Mouse (Mus musculus) left cerebral cortex, postnatal 36 days (tissue): Measurements from ENCODE around the gene Olfr427. TPM values are rescaled to one million over a fixed set of nuclear protein-coding genes. Genes with fewer than 3 reads are reported as not detected.
"Not testable (repeated sequence)": the region's sequence is repeated elsewhere in the genome, so short reads cannot be mapped to it uniquely, and the experiment has no call there.

Experiments used
- DNase-seq, 2 experiments: peaks; one replicate each; pipeline ENCODE4 v3.0.0; 2021 to 2022; ENCODE audit warnings: low spot score in 2 of 2, mixed read lengths in 1 of 2
- intact Hi-C: fragments of 180-260 bp; cut with DNase I; formaldehyde crosslinking; loops from one replicate; pipeline ENCODE4 v1.15.1; 2025
- total RNA-seq, 2 experiments: library from RNA; stranded (reverse); gene quantifications; 2 replicates each; pipeline ENCODE4 v1.2.3; 2021

The Olfr427 gene
- not detected for total RNA-seq

DNA sequence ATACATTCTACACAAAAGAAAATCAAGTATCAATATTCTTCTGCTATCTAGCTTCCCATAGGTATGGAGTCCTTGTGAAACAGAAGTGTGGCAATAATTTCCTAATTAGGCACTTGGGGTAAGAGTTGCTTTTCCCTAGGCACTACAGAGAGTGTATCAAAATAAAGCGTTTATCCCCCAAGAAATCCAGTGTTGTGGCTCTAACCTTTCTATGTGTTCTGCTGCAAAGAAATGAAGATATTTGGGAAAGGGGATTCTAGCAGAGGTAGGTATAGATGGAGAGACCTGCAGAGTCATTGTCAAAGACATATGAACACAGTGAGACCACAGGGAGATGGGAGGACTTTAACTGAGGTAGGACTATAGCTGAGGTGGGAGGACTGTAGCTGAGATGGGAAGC, at the start of gene Olfr427:
Gene Olfr427, plus strand, starts transcription at position 301 of the 400 bp plus-strand sequence.
- DNase-seq = no peak
- intact Hi-C loops = no loop called here

DNA sequence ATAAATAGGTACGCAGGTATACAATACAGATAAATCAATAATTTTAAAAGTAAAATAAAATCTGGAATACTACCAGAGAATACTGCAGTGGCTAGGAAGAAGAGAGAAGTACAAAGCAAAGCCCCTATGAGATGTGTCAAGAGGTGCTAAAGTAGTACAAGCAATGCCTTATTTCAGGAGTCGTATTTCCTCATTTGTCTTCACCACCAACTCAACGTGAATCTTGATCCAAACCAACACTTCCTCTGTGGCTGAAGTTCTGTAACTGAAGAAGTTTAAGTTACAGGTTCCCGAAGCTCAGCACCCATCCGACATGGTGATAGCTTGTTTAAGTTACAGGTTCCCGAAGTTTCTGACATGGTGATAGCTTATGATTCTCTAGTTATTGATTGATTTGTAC, 48.5 kb upstream of the Olfr427 start:
- DNase-seq, intact Hi-C loops: not testable (repeated sequence)

GRCm38 (mm10) chr1:174048893-174049292, 47.8 kb upstream of the Olfr427 start, which contains the start of gene Olfr432:
Olfr432 (plus strand) TSS chr1:174049205.
- intact Hi-C loops = no loop called here
- DNase-seq = no peak

DNA sequence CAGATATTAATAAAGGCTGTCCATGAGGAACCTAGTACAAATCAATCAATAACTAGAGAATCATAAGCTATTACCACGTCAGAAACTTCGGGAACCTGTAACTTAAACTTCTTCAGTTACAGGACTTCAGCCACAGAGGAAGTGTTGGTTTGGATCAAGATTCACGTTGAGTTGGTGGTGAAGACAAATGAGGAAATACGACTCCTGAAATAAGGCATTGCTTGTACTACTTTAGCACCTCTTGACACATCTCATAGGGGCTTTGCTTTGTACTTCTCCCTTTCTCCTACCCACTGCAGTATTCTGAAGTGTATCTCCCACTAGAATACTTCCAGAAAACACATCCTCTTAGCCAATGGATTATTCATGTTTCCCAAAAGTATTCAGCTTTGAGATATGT, 47.3 kb upstream of the Olfr427 start:
- DNase-seq, intact Hi-C loops: not testable (repeated sequence)

DNA sequence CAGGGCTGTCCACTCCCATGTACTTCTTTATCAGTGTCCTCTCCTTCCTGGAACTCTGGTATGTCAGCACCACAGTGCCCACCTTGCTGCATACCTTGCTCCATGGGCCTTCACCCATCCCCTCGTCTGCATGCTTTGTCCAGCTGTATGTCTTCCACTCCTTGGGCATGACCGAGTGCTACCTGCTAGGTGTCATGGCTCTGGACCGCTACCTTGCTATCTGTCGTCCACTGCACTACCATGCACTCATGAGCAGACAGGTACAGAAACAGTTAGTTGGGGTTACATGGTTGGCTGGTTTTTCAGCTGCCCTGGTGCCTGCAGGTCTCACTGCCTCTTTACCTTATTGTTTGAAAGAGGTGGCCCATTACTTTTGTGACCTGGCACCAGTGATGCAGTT, 46.2 kb upstream of the Olfr427 start:
- intact Hi-C loops = no loop called here
- DNase-seq = no peak

GRCm38 (mm10) chr1:174051515-174051914, 45.2 kb upstream of the Olfr427 start:
- intact Hi-C loops = no loop called here
- DNase-seq = no peak

- DNase-seq = no peak
- intact Hi-C loops = no loop called here
Observed at GRCm38 (mm10) chr1:174051931-174052536, 44.7 kb upstream of the Olfr427 start.

- intact Hi-C loops = no loop called here
- DNase-seq = no peak
Observed at GRCm38 (mm10) chr1:174052981-174053380, 43.7 kb upstream of the Olfr427 start.

DNA sequence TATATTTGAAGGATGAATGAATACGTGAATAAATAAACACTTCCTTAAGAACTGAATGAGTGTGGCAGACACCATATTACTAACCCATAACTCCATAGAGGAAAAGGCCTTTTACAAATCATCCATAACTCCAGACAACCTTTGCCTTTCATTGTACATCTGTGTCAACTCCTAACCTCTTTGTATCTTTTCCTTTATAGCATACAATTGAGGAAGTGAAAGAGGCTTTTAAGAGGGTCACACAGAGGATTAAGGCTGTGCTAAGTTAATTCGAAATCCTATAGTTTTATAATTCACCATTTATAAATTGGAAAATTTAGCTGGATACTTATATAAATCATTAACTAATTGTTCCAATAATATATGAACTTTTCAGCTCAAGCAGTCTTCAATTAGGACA, 41.4 kb upstream of the Olfr427 start:
- intact Hi-C loops = no loop called here
- DNase-seq = no peak

DNA sequence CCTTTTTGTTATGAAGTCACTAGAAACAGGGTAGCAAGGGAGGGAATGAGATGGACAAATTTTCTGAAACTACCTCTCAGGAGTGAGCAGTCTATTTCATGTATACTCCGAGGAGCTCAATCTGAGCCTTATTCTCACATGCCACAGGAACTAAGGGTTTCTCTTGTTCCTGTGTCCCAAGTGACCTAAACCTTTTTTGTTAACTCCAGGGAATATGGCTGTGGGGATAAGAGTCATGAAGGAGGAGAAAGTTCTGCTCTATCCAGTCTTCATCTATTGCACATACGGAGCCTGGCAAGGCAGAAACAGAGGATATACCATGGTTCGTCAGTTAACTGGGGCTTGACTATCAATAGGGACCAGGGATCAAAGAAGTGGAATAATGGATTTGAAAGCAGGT, 30.4 kb upstream of the Olfr427 start, which contains the start of gene Olfr430:
Gene Olfr430, plus strand, starts transcription at position 301 of the 400 bp plus-strand sequence.
- no peak for DNase-seq
- intact Hi-C loops = no loop called here

GRCm38 (mm10) chr1:174084031-174084430, 12.7 kb upstream of the Olfr427 start, which contains the start of gene Olfr429:
Olfr429 (plus strand) TSS chr1:174084331.
- intact Hi-C loops = no loop called here
- no peak for DNase-seq

- intact Hi-C loops = loop anchor here (2.0 to 10.0 kb wide), 3 partner anchors 249 to 647 kb away; no protein-coding TSS in a partner anchor
- no peak for DNase-seq
Observed at GRCm38 (mm10) chr1:174103735-174104134, 7.0 kb downstream of the Olfr427 start.

DNA sequence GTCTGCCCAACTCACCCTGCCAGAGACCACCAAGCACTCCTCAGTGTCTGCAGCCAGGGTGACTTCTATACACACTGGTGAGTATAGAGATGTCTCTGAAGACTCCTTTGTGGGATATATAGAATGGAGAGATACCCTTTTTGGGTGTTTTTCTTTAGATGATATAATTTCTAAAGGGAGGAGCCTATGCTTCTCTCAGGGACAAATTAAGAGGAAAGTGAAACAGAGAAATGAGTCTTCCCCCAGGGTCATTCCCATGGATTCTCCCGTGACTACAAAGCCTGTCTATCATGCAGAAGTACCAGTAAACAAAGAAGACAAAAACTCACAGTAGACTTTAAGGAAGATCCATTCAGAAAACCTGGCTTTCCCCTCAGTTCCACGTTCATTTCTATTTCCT, 24.4 kb downstream of the Olfr427 start, which contains the start of gene Olfr231:
Gene Olfr231, minus strand, starts transcription at position 101 of the 400 bp plus-strand sequence.
- intact Hi-C loops = no loop called here
- DNase-seq = no peak

DNA sequence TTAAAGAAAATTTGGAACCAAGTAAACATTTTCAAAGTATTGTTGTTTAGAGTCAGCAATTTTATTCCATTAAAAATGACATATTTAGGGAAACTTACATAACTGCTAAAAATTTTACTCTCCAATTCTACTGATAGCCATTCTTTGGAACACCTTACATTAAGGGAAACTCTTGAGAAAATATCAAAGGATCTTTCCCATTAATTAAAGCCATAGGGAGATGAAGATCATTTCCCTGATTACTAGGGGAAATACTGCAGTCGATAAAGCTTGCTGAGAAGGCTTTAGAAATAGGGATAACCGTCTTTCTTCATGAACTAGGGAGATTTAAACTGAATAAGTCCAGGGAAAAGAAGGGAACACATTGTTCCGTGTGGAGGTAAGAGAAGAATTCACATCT, 34.5 kb downstream of the Olfr427 start, which contains the start of gene Olfr424:
Gene Olfr424, plus strand, starts transcription at position 301 of the 400 bp plus-strand sequence.
- intact Hi-C loops = no loop called here

GRCm38 (mm10) chr1:174131999-174132398, 35.3 kb downstream of the Olfr427 start:
- no peak for DNase-seq
- intact Hi-C loops = no loop called here

More for the DNA sequence above, 34.5 kb downstream of the Olfr427 start, which contains the start of gene Olfr424:
- no peak for DNase-seq

DNA sequence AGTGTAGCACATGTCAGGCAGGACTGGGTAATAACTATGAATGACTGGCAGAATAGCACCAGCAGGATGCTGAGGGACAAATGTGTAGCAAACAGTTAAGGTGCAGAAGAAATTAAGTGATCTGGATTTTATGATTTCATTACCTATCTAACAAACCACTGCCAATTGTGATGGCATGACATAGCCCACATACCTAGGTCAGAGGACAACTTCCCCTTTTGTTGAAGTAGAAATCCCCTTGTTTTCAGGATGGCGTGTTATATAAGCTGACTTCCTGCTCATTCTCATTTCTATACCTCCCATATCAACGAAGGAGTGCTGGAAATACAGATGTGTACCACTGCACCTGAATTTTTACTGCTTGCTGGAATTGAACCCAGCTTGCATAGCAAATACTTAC, 44.7 kb downstream of the Olfr427 start:
- no peak for DNase-seq
- intact Hi-C loops = no loop called here

- intact Hi-C loops = no loop called here
- no peak for DNase-seq
Observed at GRCm38 (mm10) chr1:174146696-174147095, 50.0 kb downstream of the Olfr427 start.

DNA sequence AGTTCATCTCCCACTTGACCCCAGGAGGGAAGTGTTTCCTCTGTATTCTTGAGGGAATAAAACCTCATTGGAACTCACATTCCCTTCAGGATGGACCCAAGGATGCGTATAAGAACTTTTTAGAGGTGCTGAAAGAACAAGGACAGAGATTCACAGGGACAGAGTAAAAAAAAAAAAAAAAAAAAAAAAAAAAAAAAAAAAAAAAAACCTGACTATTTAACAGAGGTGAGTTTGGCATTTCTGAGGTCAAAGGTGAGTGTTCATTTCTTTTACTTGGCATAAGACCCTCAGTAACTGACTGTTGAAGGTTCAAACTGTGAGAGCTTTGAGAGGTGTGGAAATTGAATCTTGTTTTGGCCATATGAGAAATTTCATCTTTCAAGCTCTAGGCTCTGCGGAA, 52.6 kb downstream of the Olfr427 start:
- intact Hi-C loops = no loop called here
- DNase-seq = no peak
